Mouse (Mus musculus) liver, postnatal 0 days (tissue): Measurements from ENCODE around the gene Aldoc.

Experiments
- CTCF ChIP-seq: sonication (generic); IDR thresholded peaks from 2 replicates; pipeline ENCODE4 v1.5.1; 2016; ENCODE audit warnings: antibody characterized with exemption, low read depth
- EP300 ChIP-seq: IDR thresholded peaks from 2 replicates; pipeline ENCODE4 v1.6.1; 2016; ENCODE audit warnings: antibody characterized with exemption, low read depth, mild to moderate bottlenecking

- no peak for TF ChIP-seq CTCF
- no peak for TF ChIP-seq EP300
These were observed 47.2 kb upstream of the Aldoc start for GRCm38 (mm10) chr11:78275596-78275995.
